Mouse (Mus musculus): Measurements from ENCODE around the gene Spata31d1a. TPM values are rescaled to one million over a fixed set of nuclear protein-coding genes. Genes with fewer than 3 reads are reported as not detected.

Gene Spata31d1a
- polyA plus RNA-seq (2017; shearing (Covaris generic)), result 0.06 TPM

DNA sequence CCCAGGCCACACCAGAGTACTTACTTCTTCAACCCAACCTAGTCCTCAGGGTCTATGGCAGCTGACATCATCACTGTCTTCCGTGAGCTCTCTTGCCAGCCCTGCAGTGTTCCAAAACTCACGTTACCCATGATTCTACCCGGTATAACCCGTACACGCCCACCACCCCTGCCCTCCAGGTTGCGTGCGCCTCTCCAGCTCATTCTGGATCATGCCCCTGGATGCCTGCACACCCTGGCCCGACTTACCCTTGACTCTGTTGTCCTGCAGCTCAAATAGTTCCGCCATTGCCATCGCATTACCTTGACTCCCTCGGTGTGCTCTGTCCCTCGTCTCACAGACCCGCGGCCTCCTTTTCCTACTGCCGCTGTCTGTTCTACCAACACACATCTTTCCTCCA, at the start of gene Spata31d1a:
Spata31d1a (minus strand) TSS at position 101 of the 400 bp plus-strand sequence.

DNA sequence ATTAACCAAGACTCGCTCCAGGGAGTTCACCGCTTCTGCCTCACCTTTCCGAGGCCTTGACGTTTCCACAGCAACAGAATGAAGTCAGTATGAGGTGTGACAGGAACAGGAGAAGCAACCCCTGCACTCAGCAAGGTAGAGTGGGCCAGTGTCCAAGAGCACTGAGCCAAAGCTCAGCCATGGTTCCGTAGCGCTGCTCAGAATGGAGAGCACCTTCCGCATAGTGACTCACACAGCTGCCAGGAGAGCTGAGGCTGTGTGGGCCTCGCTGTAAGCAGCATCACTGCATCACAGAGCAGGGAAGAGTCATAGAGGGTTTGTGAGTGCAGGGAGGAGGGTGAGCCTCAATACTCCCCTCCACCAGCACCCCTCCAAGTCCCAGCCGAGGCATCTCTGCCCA, 36.6 kb upstream of the Spata31d1a start, which contains the start of gene 1700014D04Rik:
1700014D04Rik (minus strand) TSS at position 42 of the 400 bp plus-strand sequence.

DNA sequence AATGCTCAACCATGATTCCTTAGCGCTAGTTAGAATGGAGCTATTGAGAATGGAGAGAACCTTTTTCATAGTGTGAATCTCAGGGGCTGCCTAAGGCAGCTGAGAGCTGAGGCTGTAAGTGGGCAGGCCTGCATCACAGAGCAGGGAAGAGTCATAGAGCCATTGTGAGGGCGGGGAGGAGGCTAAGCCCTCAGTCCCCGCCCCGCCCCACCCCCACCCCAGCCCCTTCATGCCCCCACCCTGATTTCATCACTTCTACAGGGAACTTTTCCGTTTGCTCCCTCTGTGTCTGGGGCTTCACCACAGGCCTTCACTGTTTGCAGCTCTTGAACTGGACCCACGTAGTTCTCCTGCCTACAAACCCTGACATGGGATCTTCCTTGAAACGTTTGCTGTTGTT, 21.5 kb upstream of the Spata31d1a start, which contains the start of gene Spata31d1d:
Spata31d1d (minus strand) TSS at position 101 of the 400 bp plus-strand sequence.

DNA sequence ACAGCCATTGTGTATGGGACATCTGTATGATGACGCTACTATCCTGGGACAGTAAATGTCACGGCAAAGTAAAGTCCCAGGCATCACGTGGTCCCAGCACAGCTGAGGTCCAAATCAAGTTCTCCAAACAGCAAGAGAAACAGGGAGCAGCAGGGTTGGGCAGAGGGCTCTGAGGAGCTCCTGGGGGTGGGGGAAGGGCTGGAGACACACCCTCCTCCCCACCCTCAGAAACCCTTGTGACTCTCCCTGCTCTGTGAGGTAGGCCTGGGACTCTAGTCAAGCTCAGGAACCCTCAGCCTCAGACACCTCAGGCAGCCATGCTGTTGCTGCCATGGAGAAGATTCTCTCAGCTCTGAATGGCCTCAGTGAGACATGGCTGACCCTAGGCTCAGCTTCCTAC, 1.9 kb upstream of the Spata31d1a start, which contains the start of gene Spata31d1b:
Spata31d1b (plus strand) TSS at position 301 of the 400 bp plus-strand sequence.

DNA sequence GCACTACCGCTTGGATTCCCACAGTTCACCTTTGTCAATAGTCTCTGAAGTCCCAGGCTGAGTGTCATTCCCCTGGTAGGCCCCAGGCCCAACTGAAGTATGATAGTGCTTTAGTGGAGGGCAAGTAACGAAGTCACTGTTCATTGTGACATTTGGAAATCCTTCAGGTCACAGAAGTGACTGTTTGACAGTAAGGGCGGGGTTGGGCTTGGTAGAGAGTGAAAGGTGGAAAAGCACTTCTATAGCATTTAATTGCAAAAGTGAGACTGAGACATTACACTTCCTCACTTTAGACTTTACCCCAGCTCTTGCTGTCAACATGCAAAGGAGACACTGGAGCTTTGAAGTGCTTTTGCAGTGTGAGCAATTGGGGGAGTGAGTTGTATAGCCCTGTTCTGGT, 16.1 kb downstream of the Spata31d1a start, which contains the start of gene 4921517D22Rik:
4921517D22Rik (minus strand) TSS at position 101 of the 400 bp plus-strand sequence.

DNA sequence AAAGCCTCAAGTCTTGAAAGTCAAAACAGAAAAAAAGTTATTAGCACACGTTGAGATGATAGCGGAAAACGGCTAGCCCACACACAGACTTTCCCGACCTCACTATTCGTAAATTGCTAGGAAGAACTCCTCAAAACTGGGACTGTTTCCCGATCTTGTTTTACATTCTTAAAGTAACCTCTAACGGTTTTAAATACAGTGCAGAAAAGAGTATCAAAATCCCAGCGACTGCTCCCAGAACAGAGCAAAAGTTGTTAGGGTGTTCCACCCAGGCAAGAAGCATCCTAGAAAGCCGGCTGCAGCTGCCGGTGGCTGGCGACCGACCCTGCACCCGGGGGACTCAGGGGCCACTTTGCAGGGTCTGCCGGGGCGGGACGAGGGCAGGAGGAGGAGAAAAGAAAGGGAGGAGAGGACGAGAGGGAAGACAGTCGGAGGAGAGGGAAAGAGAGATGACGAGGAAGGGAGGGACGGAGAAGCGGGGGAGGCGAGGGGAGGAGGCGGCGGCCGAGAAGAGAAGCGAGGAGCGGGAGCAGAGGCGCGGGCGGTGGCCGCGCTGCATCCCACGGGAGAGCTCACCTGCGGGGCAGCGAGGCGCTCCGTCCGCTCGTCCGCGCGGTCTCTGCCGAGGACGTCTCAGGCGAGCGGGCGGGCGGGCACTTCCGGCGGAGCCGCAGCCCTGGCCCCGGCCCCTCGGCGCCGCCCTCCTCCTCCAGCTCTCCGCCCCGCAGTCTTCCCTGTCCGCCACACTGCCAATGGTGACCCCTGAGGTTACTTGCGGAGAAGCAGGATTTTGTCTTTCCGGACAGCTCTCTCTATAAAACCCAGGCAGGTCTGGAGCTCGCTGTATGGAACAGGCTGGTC, 34.7 kb downstream of the Spata31d1a start, which contains the start of gene Golm1:
Golm1 (minus strand) TSS at position 661 of the 861 bp plus-strand sequence.

Other genes starting within 250 kb of the Spata31d1a start
- gene Agtpbp1, start 125.1 kb downstream of the Spata31d1a start, polyA plus RNA-seq (2017; shearing (Covaris generic)), result 16.6 TPM
- gene Naa35, start 125.1 kb downstream of the Spata31d1a start, polyA plus RNA-seq (2017; shearing (Covaris generic)), result 39.5 TPM
- gene Golm1, start 34.5 kb downstream of the Spata31d1a start, polyA plus RNA-seq (2017; shearing (Covaris generic)), result 44.8 TPM
- gene 4921517D22Rik, start 16.2 kb downstream of the Spata31d1a start, polyA plus RNA-seq (2017; shearing (Covaris generic)), result not detected
- gene Spata31d1b, start 2.0 kb upstream of the Spata31d1a start, polyA plus RNA-seq (2017; shearing (Covaris generic)), result not detected
- not detected for gene Spata31d1d, start 21.4 kb upstream of the Spata31d1a start, polyA plus RNA-seq (2017; shearing (Covaris generic))
- gene 1700014D04Rik, start 36.4 kb upstream of the Spata31d1a start, polyA plus RNA-seq (2017; shearing (Covaris generic)), result not detected
- gene Isca1, start 59.5 kb upstream of the Spata31d1a start, polyA plus RNA-seq (2017; shearing (Covaris generic)), result 163 TPM
- gene Gm49354, start 71.9 kb upstream of the Spata31d1a start, polyA plus RNA-seq (2017; shearing (Covaris generic)), result not detected
- gene Tut7, start 112.8 kb upstream of the Spata31d1a start, polyA plus RNA-seq (2017; shearing (Covaris generic)), result 204 TPM